Mouse (Mus musculus) myocyte (in vitro differentiated cells): ENCODE measurements at regions not wholly inside any gene's neighbourhood (a gene's known extent, or its start where the extent isn't known, plus 50 kb on each side); places are given as distances from the start of the nearest gene placed in this dataset.
A peak's percentile ranks its signal among the peaks of the same experiment; 100 is the strongest.

Source experiments
- H3K27me3 ChIP-seq: one replicate; pipeline ENCODE4 v1.6.1; 2011; ENCODE audit not compliant: control insufficient read depth, insufficient read depth, insufficient read length
- H3K36me3 ChIP-seq: one replicate; pipeline ENCODE4 v1.6.1; 2011; ENCODE audit not compliant: control insufficient read depth, insufficient read depth
- H3K4me2 ChIP-seq: one replicate; pipeline ENCODE4 v1.6.1; 2011; ENCODE audit warnings: low read depth, control low read depth
- H3K4me3 ChIP-seq: one replicate; pipeline ENCODE4 v1.5.1; 2011; ENCODE audit warnings: mild to moderate bottlenecking, control low read depth, moderate library complexity
- H3K79me2 ChIP-seq: one replicate; pipeline ENCODE4 v1.6.1; 2011; ENCODE audit not compliant: control insufficient read depth, insufficient read depth
- H3ac ChIP-seq: one replicate; pipeline ENCODE4 v1.6.1; 2011; ENCODE audit not compliant: control insufficient read depth, insufficient read length
- CEBPB ChIP-seq: IDR thresholded peaks from 2 replicates; pipeline ENCODE4 v1.6.1; 2011; ENCODE audit warnings: mild to moderate bottlenecking, moderate library complexity; ENCODE audit not compliant: poor library complexity, insufficient read depth, severe bottlenecking
- E2F4 ChIP-seq: IDR thresholded peaks from one replicate; pipeline ENCODE4 v1.6.1; 2011; ENCODE audit warnings: mild to moderate bottlenecking, control low read depth, moderate library complexity; ENCODE audit not compliant: insufficient read depth
- MAX ChIP-seq: IDR thresholded peaks from one replicate; pipeline ENCODE4 v1.6.1; 2011; ENCODE audit warnings: low read depth, mild to moderate bottlenecking, control low read depth
- MYOD1 ChIP-seq, 3 experiments: IDR thresholded peaks; one replicate each; pipeline ENCODE4 v1.6.1; 2011; ENCODE audit warnings: control low read depth in 2 of 3, low read depth in 2 of 3, mild to moderate bottlenecking in 2 of 3, moderate library complexity in 1 of 3; ENCODE audit not compliant: insufficient read length in 2 of 3, control insufficient read depth in 1 of 3
- MYOG ChIP-seq, 3 experiments: IDR thresholded peaks; one replicate each; pipeline ENCODE4 v1.6.1; 2011; ENCODE audit warnings: control low read depth in 2 of 3, low read depth in 2 of 3, mild to moderate bottlenecking in 2 of 3; ENCODE audit not compliant: insufficient read length in 2 of 3, control insufficient read depth in 1 of 3, insufficient read depth in 1 of 3
- POLR2A ChIP-seq: IDR thresholded peaks from one replicate; pipeline ENCODE4 v1.6.1; 2011; ENCODE audit warnings: low read depth, mild to moderate bottlenecking, control low read depth, moderate library complexity; ENCODE audit not compliant: insufficient read length
- POLR2AphosphoS2 ChIP-seq: IDR thresholded peaks from one replicate; pipeline ENCODE4 v1.6.1; 2011; ENCODE audit warnings: low read depth, control low read depth; ENCODE audit not compliant: insufficient read length
- REST ChIP-seq: IDR thresholded peaks from one replicate; pipeline ENCODE4 v1.6.1; 2011; ENCODE audit warnings: mild to moderate bottlenecking, control low read depth, moderate library complexity; ENCODE audit not compliant: insufficient read depth, insufficient read length
- SRF ChIP-seq: IDR thresholded peaks from one replicate; pipeline ENCODE4 v1.6.1; 2011; ENCODE audit warnings: low read depth; ENCODE audit not compliant: control insufficient read depth, insufficient read length
- TCF12 ChIP-seq: IDR thresholded peaks from one replicate; pipeline ENCODE4 v1.6.1; 2011; ENCODE audit warnings: mild to moderate bottlenecking, control low read depth; ENCODE audit not compliant: poor library complexity, insufficient read depth, severe bottlenecking
- TCF3 ChIP-seq: IDR thresholded peaks from one replicate; pipeline ENCODE4 v1.6.1; 2011; ENCODE audit warnings: low read depth, control low read depth; ENCODE audit not compliant: insufficient read length
- USF1 ChIP-seq: IDR thresholded peaks from one replicate; pipeline ENCODE4 v1.6.1; 2011; ENCODE audit warnings: low read depth, mild to moderate bottlenecking, control low read depth, moderate library complexity

DNA sequence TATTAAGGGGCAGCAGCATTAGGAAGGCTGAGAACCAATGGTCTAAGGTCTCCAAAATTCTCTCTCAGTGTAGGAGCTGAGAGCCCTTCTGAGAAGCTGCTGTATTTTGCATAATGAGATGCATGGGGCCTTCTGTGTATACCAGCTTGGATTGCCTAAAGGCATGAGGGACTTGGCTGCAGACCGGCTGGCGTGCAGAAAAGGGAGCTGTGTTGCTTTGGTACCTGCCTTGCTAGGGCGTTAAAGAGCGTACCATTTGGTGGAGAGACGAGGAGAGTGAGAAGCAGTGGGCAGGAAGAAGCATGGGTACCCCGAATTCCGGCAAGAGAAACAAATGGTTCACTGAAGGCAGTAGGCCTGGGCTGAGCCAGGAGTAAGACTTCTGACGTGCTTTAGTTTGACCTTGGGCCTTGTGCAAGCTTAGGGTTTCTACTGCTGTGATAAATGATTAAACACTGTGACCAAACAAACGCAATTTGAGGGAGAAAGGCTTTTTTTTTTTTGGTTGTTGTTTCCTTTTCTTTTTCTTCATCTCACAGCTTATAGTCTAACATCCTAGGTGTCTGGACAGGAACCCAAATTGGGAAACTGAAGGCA is 69.2 kb downstream of the Nog start:
- no peak overlapping the region for H3K4me2 ChIP-seq
- H3K79me2 ChIP-seq, result no peaks in the 10 kb centered on the region
- H3K36me3 ChIP-seq, result no peaks in the 10 kb centered on the region
- H3ac ChIP-seq, result no peak overlapping the region
- TF ChIP-seq POLR2A, result no peak
- no peak for TF ChIP-seq TCF3
- TF ChIP-seq MYOD1 (IDR thresholded peaks at IDR 0.05; ENCODE audit: control insufficient read depth in 1 of 3, insufficient read length in 2 of 3, low read depth in 2 of 3), result no peak
- TF ChIP-seq E2F4, result no peak
- TF ChIP-seq CEBPB, result no peak
- TF ChIP-seq REST, result no peak
- TF ChIP-seq USF1, result no peak
- no peaks in the 10 kb centered on the region for H3K27me3 ChIP-seq
- no peak overlapping the region for H3K4me3 ChIP-seq

DNA sequence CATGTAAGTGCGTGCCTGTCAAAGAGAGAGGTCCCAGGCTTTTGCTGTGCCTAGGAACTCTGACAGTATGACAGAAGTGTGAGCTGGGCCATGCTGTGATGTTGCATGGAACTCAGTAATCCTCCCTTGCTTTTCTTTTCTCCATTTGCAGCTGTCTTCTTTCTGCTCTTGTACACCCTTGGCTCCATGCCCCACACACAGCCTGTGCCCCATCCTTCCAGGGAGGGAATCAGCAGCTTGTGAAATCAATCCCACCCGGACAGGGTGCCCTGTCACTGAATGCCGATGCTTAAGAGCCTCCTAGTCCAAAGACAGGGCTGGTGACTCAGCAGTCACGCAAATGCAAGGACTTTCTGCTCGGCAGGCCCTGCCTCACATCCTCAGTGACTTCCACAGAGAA is 72.4 kb downstream of the Nog start:
- no peak overlapping the region for H3K4me3 ChIP-seq
- H3K36me3 ChIP-seq, result no peaks in the 10 kb centered on the region
- no peak overlapping the region for H3ac ChIP-seq
- H3K27me3 ChIP-seq, result no peaks in the 10 kb centered on the region
- H3K4me2 ChIP-seq, result no peak overlapping the region
- TF ChIP-seq MYOG (IDR thresholded peaks at IDR 0.05; ENCODE audit: control insufficient read depth in 1 of 3, insufficient read depth in 1 of 3, insufficient read length in 2 of 3, low read depth in 2 of 3), result peak in 2 of 3 experiments; percentile 6 to 10
- peak in 2 of 3 experiments; percentile 13 to 29 for TF ChIP-seq MYOD1 (IDR thresholded peaks at IDR 0.05; ENCODE audit: control insufficient read depth in 1 of 3, insufficient read length in 2 of 3, low read depth in 2 of 3)
- no peak for TF ChIP-seq TCF3
- no peaks in the 10 kb centered on the region for H3K79me2 ChIP-seq

- Histone ChIP-seq H3K79me2 (no peaks in the 10 kb centered on the region), H3K4me3 (no peak overlapping the region), H3ac (no peak overlapping the region), H3K36me3 (no peaks in the 10 kb centered on the region), H3K4me2 (no peak overlapping the region), H3K27me3 (no peaks in the 10 kb centered on the region)
- TF ChIP-seq CEBPB (peak; percentile 41; the same call in 1 of the 2 replicates), POLR2AphosphoS2 (no peak)
Observed at GRCm38 (mm10) chr11:89213204-89213603, 88.9 kb downstream of the Nog start.

GRCm38 (mm10) chr11:89209531-89209950 is 92.6 kb downstream of the Nog start:
- no peak overlapping the region for H3K4me2 ChIP-seq
- H3ac ChIP-seq, result no peak overlapping the region
- H3K27me3 ChIP-seq, result no peaks in the 10 kb centered on the region
- H3K79me2 ChIP-seq, result no peaks in the 10 kb centered on the region
- no peak for TF ChIP-seq REST
- TF ChIP-seq MAX, result no peak
- no peak for TF ChIP-seq SRF
- no peak for TF ChIP-seq E2F4
- TF ChIP-seq MYOD1 (IDR thresholded peaks at IDR 0.05; ENCODE audit: control insufficient read depth in 1 of 3, insufficient read length in 2 of 3, low read depth in 2 of 3), result no peak
- no peak for TF ChIP-seq POLR2A
- no peak for TF ChIP-seq TCF3
- TF ChIP-seq TCF12, result no peak
- no peak for TF ChIP-seq CEBPB
- TF ChIP-seq POLR2AphosphoS2, result no peak
- no peak for TF ChIP-seq USF1
- TF ChIP-seq MYOG (IDR thresholded peaks at IDR 0.05; ENCODE audit: control insufficient read depth in 1 of 3, insufficient read depth in 1 of 3, insufficient read length in 2 of 3, low read depth in 2 of 3), result no peak
- H3K4me3 ChIP-seq, result no peak overlapping the region
- H3K36me3 ChIP-seq, result no peaks in the 10 kb centered on the region

DNA sequence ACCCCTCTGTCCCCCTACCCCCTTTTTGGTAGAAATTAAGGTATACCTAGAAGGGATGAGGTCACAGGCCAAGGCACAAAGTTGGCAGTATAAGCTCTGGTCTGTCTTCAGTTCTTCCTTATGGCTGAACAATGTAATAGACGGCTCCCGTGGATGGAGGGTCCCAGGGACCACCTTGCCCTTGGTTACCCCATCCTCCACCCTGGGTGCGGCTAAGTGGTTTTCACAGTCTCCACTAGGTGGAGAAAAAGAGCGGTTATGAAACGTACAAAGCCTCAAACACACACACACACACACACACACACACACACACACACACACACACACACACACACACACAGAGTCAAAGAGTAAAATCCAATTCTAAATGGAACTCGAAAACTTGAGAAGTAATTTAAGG is 93.1 kb downstream of the Nog start:
- TF ChIP-seq TCF12, result no peak
- no peak for TF ChIP-seq TCF3
- TF ChIP-seq MYOD1 (IDR thresholded peaks at IDR 0.05; ENCODE audit: control insufficient read depth in 1 of 3, insufficient read length in 2 of 3, low read depth in 2 of 3), result no peak
- no peak for TF ChIP-seq MYOG (IDR thresholded peaks at IDR 0.05; ENCODE audit: control insufficient read depth in 1 of 3, insufficient read depth in 1 of 3, insufficient read length in 2 of 3, low read depth in 2 of 3)
- no peak for TF ChIP-seq SRF
- TF ChIP-seq REST, result no peak
- TF ChIP-seq POLR2A, result no peak
- no peak for TF ChIP-seq POLR2AphosphoS2
- no peak for TF ChIP-seq E2F4
- no peak for TF ChIP-seq MAX
- TF ChIP-seq CEBPB, result no peak
- no peak for TF ChIP-seq USF1
- no peak overlapping the region for H3ac ChIP-seq
- H3K79me2 ChIP-seq, result no peaks in the 10 kb centered on the region
- no peak overlapping the region for H3K4me3 ChIP-seq
- no peak overlapping the region for H3K4me2 ChIP-seq
- no peaks in the 10 kb centered on the region for H3K27me3 ChIP-seq
- no peaks in the 10 kb centered on the region for H3K36me3 ChIP-seq
